Mouse (Mus musculus): Measurements from ENCODE around the gene Eva1a.
A peak's percentile ranks its signal among the peaks of the same experiment; 100 is the strongest.

The Eva1a gene

DNA sequence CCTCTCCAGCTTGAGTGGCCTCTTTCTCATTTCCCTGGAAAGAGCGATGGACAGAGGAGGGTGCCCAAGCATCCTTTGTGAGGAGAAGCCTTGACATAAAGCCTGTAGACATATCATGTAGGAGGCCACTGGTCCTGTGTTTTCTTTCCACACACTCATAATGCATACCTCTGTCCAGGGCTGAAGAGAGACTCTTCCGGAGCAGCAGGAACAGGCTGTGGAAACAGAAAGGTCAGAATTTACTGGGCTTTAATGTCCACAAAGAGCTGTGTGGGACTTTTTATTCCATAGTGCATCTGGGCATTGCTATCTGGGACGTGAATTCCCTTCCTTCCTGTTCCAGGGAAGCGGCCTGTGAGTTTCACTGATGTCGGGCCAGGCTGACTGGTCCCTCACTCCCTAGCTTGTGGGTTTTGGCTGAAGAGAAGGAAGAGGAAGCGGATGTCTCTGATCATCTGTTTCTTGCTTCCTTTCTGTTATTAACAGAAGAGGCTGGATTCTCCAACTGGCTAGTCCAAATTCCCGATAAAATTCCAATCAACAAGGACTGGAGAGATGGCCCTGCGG lies 25.8 kb downstream of the Eva1a start:
- no peak for DNase-seq (ENCODE audit: low spot score in 2 of 2)

- DNase-seq (ENCODE audit: low spot score in 2 of 2), result no peak
Observed at GRCm38 (mm10) chr6:82070459-82070858, 29.6 kb downstream of the Eva1a start.

DNA sequence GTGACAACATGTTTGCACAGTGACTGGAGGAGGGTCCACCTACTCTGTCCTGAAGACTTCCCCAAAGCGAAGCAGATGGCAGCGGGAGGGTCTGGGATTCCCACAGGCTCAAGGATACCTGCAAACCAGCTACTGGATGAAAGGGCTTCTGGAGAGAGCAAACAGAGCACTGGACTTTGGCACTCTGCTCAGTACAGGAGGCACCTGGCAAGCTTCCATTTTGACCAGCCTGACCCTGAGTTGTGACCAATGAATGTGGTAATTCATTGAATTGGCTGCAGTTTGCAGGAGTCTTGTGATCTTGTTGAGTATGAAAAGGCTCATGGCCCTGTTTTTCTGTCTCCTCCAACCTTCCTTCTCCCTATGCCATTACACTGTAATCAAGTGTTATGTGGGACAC lies 32.2 kb downstream of the Eva1a start:
- no peak for DNase-seq (ENCODE audit: low spot score in 2 of 2)

DNA sequence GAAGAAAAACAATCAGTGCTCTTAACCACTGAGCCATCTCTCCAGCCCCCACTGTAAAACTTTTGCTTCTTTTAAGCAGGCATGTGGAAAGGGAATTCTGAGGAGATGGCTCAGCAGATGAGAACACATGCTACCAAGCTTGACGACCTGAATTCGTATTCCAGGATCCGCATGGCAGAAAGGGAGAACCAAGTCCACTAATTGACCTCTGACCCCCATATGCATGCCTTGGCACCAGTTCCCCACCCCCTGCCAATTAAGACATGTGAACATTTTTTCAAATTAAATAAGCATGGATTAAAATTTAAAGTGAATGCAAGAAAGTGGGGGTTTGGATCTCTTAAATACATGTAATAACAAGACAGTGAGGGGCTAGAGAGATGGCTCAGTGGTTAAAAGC lies 32.7 kb downstream of the Eva1a start:
- DNase-seq (ENCODE audit: low spot score in 2 of 2), result no peak

DNA sequence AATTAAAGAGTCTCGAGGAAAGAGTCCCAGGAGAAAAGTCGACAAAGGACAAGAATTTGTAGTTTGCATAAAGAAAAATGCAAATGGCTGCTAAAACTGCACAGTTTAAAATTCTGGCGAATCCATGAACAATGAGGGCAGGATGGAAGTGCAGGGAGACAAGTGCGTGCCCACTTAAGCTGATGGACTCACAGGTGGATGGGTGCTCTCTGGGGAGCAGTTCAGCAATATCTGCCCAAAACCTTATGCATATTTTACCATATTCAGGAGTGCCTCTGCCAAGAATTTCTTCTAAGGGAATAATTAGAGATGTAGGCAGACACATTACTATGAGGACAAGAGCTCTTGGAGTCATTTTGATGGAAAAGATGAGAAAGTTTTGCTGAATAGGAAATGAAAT lies 35.5 kb downstream of the Eva1a start:
- DNase-seq (ENCODE audit: low spot score in 2 of 2), result no peak

DNA sequence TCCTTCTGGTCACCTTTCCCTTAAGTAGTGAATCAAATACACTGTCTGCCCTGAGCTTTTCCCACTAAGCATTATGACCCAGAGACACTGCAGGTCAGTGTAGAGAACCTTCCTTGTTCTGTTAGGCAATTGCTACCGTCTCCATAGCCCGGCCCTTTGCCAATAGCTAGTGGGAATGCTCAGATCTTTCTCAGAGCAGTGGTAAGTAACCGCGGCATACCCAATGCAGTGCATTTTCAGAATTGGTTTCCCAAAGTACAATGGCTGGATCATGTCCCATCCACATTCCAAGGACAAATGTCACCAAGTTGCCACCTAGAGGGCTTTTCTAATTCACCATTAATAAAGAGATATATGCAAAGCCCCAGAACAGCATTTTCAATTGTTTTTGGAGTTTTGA lies 38.0 kb downstream of the Eva1a start:
- DNase-seq (ENCODE audit: low spot score in 2 of 2), result no peak

GRCm38 (mm10) chr6:82083655-82084054 lies 42.8 kb downstream of the Eva1a start:
- DNase-seq (ENCODE audit: low spot score in 2 of 2), result no peak

GRCm38 (mm10) chr6:82084235-82084634 lies 43.4 kb downstream of the Eva1a start:
- DNase-seq (ENCODE audit: low spot score in 2 of 2), result no peak

DNA sequence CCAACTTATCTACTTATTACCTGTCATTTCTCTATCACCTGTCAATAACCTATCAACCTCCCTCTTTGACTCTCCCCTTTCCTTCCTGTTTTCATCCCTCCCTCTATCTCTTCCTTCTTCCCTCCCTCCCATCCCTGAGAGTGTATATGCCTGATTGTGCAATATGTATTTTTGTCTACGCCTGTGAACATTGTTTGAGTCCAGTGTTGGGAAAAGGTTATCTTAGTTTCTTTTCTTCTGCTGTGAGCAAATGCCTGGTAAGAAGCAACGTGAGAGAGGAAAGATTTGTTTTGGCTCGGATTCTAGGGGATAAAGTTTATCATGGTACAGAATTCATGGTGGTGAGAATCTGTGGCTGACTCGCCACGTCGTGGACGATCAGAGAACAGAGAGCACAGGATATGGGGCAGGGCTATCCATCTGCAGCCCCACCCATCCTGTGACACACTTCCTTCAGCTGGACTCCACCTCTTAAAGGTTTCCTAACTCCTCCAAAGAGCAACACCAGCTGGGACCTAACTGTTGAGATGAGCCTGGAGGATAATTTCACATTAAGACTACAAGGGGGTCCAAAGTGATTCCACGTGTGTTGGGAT lies 44.6 kb downstream of the Eva1a start:
- no peak for DNase-seq (ENCODE audit: low spot score in 2 of 2)

DNA sequence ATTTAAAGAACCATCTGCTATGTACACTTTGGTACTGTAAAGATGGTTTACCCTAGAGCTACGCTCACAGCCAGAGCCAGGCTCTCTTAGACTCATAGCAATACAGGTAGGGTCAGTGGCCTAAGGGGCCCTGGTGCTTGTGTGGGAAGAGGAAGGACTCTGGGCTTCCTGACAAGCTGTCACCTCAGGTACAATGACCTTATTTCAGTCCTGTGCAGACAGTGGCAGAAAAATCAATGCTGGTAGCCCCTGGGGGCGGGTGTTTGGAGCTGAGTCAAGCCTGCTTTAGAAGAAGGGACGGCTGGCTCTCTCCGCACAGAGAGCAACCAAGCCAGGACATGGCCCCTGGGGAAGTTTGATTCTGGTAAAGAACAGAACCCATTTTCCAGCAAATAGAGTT lies 47.3 kb downstream of the Eva1a start:
- no peak for DNase-seq (ENCODE audit: low spot score in 2 of 2)

- DNase-seq (ENCODE audit: low spot score in 2 of 2), result no peak
Observed at GRCm38 (mm10) chr6:82091773-82092172, 50.9 kb downstream of the Eva1a start.

DNA sequence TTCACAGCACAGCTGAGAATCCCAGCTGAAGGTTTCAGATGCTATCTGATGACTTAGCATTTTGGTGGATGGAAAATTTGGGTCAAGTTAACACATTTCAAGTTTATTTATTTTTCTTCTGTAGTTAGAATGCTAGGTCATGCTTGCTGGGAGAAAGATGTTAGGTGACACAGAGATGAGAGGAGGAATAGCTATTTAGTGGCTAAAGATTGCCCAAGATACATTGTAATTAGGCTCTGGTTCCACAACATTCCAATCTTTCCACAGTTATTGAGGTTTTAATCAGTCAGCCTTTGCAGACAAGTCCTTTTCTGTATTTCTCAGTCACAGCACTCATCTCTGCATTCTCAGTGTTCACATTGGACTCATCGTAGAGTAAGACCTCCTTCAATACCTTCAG lies 56.9 kb downstream of the Eva1a start:
- no peak for DNase-seq (ENCODE audit: low spot score in 2 of 2)

GRCm38 (mm10) chr6:82098456-82098855 lies 57.6 kb downstream of the Eva1a start:
- no peak for DNase-seq (ENCODE audit: low spot score in 2 of 2)

DNA sequence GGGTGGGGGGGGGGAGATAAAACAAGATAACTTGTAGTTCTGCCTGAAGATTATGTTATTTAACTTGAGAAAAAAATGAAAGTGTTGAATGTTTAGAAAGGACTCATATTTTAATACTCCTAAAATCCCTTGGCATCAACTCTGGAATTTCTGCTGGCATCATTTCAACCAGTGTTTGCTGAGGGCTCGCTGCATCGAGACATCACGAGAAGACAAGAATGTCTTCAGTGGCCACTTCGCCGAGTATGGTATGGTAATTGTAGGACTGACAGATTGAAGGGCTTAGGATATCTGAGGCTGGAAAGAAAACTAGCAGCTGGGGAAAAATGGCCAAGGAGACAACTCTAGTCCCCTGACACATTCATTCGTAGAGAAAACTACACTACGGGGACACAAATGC lies 69.6 kb downstream of the Eva1a start:
- DNase-seq (ENCODE audit: low spot score in 2 of 2), result no peak

GRCm38 (mm10) chr6:82111111-82111510 lies 70.3 kb downstream of the Eva1a start:
- DNase-seq (ENCODE audit: low spot score in 2 of 2), result no peak

DNA sequence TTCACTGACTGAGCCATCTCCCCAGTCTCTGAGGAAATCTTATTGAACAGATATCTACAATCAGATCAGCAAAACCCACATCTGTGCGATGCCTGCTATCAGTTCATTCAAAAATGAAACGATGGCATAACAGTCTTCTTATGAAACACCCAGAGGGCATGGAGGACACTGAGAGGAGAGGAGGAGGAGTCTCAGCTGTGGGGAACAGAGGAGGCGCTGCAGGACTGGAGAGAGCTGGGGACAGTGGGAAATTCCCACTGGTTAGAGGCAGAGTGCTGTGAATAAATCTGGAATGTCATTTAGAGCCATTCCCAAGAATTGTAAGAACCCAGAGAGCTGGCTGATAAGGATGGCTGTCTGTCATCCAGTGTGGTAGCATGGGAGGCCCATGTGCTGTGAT lies 70.7 kb downstream of the Eva1a start:
- DNase-seq (ENCODE audit: low spot score in 2 of 2), result no peak

DNA sequence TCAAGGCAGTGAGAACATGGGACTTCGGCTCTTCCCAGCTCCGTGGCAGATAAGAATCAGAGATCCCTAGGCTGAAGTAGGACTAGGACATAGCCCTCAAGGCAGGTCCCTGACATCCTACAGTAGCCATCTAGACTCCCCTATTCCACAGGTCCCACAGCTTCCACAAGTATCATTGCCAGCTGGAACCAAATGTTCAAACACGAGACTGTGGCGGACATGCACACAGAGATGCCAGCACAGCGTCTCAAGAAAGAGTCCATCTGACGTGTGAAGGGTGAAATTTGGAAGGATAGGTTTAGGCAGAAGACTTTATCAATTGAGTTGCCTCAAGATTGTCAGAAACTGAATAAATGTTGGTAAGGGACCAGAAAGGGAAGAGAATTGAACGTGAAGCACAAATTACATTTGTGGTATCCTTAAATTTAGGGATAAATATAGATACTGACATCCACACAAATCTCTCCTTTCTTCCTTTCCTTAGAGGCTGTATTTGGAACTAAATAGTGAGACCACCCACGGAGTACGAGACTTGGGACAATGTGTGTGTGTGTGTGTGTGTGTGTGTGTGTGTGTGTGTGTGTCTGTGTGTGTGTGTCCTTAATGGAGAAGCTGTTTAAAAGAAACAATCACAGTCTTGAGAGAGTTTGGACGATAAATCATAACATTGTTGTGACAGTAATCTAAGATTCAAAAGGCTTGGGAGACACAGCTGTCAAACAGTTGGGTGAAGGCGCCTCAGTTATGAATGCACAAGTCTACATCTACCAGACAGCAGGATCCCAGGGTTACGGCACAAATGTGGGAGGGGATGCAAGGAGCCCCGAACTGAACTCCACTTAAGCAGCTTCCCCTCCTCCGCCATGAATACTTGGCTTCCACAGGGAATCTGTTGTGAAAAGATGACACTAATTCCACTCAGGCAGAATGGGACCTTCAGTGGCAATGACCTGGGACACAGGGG lies 71.6 kb downstream of the Eva1a start:
- no peak for DNase-seq (ENCODE audit: low spot score in 2 of 2)

GRCm38 (mm10) chr6:82115335-82115965 lies 74.6 kb downstream of the Eva1a start:
- no peak for DNase-seq (ENCODE audit: low spot score in 2 of 2)

DNA sequence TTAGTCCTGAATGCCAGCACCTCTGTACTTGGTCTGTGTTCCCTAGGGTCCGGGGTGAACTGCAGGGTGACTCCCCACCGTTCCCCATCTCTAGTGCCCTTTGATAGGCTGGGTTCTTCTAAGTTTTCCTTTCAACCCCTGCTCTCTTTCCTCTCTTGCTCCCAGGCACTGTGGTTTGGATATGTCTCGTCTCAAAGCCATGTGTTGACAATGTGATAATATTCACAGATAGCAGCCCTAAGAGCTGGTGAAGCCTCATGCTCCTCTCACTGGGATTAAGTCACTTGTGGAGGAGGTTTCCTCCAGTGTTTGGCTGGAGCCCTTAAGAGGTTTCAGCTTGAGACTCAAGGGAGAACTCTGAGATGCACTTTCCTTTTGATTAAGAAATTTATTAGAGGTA lies 75.3 kb downstream of the Eva1a start:
- no peak for DNase-seq (ENCODE audit: low spot score in 2 of 2)

GRCm38 (mm10) chr6:82117871-82118270 lies 77.0 kb downstream of the Eva1a start:
- no peak for DNase-seq (ENCODE audit: low spot score in 2 of 2)

DNA sequence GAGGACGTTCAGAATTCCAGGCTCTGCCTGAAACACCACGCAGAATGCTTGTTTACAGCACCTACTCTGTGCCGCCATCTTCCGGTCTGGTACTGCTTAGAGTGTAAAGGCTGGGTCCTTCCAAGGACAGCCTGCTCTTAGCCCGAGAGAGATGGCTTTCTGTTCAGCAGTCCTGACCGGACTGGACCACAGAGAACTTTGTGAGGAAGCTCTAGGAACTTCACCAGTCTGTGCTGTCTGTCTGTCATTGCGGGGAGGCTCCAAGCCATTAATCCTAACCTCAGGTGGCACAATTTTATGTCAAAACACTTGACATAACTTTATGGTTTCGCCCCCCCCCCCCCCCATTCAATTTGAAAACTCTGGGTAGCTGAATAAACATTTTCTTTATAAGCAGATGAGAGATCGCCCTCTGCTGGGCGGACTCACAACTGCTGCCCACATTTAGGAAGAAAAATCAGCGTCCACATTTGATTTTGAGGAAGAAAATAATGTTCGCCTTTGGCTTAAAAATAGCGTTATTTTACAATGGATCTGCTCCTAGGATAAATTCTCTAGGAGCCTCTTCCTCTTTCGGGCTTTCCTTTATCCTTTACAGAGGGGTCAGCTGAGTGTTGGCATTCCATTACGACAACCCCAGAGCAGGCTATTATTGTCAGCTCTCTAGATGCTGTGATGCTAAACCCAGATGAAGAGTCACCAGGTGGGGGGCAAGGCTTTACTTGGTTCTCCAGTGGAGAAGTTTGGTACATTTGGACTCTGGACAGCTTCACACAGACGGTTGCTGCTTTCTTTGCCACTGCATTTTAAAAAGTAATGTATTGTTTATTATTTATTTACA lies 78.7 kb downstream of the Eva1a start:
- DNase-seq (ENCODE audit: low spot score in 2 of 2), result peak; percentile 6 to 43

GRCm38 (mm10) chr6:82125134-82125533 lies 84.3 kb downstream of the Eva1a start:
- DNase-seq (ENCODE audit: low spot score in 2 of 2), result peak; percentile 13 to 44

Data from urinary bladder, adult 18-20 months (tissue).